Mouse (Mus musculus) heart, postnatal 0 days (tissue): Measurements from ENCODE around the gene Socs5. TPM values are rescaled to one million over a fixed set of nuclear protein-coding genes. Genes with fewer than 3 reads are reported as not detected.

Experiments
- ATAC-seq: fragments of 200-750 bp; cut with Nextera tagmentation; 2 replicates; pipeline ENCODE4 v1.8.0; 2017; ENCODE audit warnings: low read depth, moderate number of reproducible peaks, moderate library complexity; ENCODE audit not compliant: insufficient read depth
- DNase-seq: peaks from one replicate; pipeline ENCODE4 v3.0.0-alpha.2; 2016; ENCODE audit warnings: low spot score
- H3K27ac ChIP-seq: fragments of 300-500 bp; sonication (generic); 2 replicates; pipeline ENCODE4 v1.5.1; 2014; ENCODE audit warnings: low read depth, mild to moderate bottlenecking
- H3K27me3 ChIP-seq: fragments of 300-500 bp; sonication (generic); 2 replicates; pipeline ENCODE4 v1.6.1; 2014; ENCODE audit warnings: low read length, mixed read lengths; ENCODE audit not compliant: control insufficient read depth, insufficient read depth
- H3K36me3 ChIP-seq: fragments of 300-500 bp; sonication (generic); replicated peaks from 2 replicates; pipeline ENCODE4 v1.6.1; 2014; ENCODE audit warnings: low read length, mixed read lengths; ENCODE audit not compliant: control insufficient read depth, insufficient read depth
- H3K4me1 ChIP-seq: fragments of 300-500 bp; sonication (generic); 2 replicates; pipeline ENCODE4 v1.6.1; 2014; ENCODE audit warnings: antibody characterized with exemption; ENCODE audit not compliant: control insufficient read depth, insufficient read depth
- H3K4me2 ChIP-seq: fragments of 300-500 bp; sonication (generic); 2 replicates; pipeline ENCODE4 v1.6.1; 2014; ENCODE audit warnings: low read depth, mild to moderate bottlenecking, low read length, moderate library complexity
- H3K4me3 ChIP-seq: fragments of 300-500 bp; sonication (generic); 2 replicates; pipeline ENCODE4 v1.5.1; 2014; ENCODE audit warnings: low read depth, low read length
- H3K9ac ChIP-seq: fragments of 300-500 bp; sonication (generic); replicated peaks from 2 replicates; pipeline ENCODE4 v1.6.1; 2014; ENCODE audit warnings: low read depth, low read length, mixed read lengths
- H3K9me3 ChIP-seq: fragments of 300-500 bp; sonication (generic); replicated peaks from 2 replicates; pipeline ENCODE4 v1.6.1; 2016; ENCODE audit warnings: low read length; ENCODE audit not compliant: control insufficient read depth
- CTCF ChIP-seq: IDR thresholded peaks from 2 replicates; pipeline ENCODE4 v1.5.1; 2016; ENCODE audit warnings: antibody characterized with exemption, control low read depth, low read depth
- EP300 ChIP-seq: IDR thresholded peaks from 2 replicates; pipeline ENCODE4 v1.6.1; 2016; ENCODE audit warnings: antibody characterized with exemption, low read depth
- WGBS: fragments of 180-500 bp; shearing (Covaris S2); extraction: QIAGEN DNeasy Blood & Tissue Kit; methylation state at CpG from one replicate; pipeline ENCODE4 v1.1.7; 2014; 5-methylcytosine and 5-hydroxymethylcytosine counted together
- polyA plus RNA-seq: library from polyadenylated mRNA; unstranded; fragments of >200 nt; fragmentation: Nextera tagmentation; extraction: Ambion mirVana; gene quantifications from 2 replicates; pipeline ENCODE4 v1.2.1, GENCODE M21; 2015
- total RNA-seq: library from RNA; depleted of rRNA; stranded (reverse); fragments of >200 nt; gene quantifications from 2 replicates; pipeline ENCODE4 v1.2.3, GENCODE M21; 2014; ENCODE audit warnings: low replicate concordance

Socs5 gene
- total and polyA plus RNA-seq, 2 experiments from 2014 or later = 7.9 to 17.7 TPM

- H3K27me3 ChIP-seq = no peaks in the 10 kb centered on the region
- ATAC-seq = no peak
- H3K27ac ChIP-seq = no peak overlapping the region
- no peak for TF ChIP-seq EP300
- TF ChIP-seq CTCF = no peak
- H3K4me3 ChIP-seq = no peak overlapping the region
- no peaks in the 10 kb centered on the region for H3K36me3 ChIP-seq
- no peak for DNase-seq
- no peaks in the 10 kb centered on the region for H3K4me1 ChIP-seq
- no peak overlapping the region for H3K4me2 ChIP-seq
- no peak overlapping the region for H3K9ac ChIP-seq
- WGBS = 84% methylated on average over 6 of the region's 6 CpGs
- no peaks in the 10 kb centered on the region for H3K9me3 ChIP-seq
Measured at GRCm38 (mm10) chr17:87085726-87086125, 21.8 kb upstream of the Socs5 start.

- no peak for ATAC-seq
- Histone ChIP-seq H3K4me3 (no peak overlapping the region), H3K4me2 (no peak overlapping the region), H3K9me3 (no peaks in the 10 kb centered on the region), H3K27ac (no peak overlapping the region), H3K27me3 (no peaks in the 10 kb centered on the region), H3K36me3 (no peaks in the 10 kb centered on the region), H3K9ac (no peak overlapping the region), H3K4me1 (peaks cover 10% of the 10 kb centered on the region)
- WGBS = 81% methylated on average over 7 of the region's 7 CpGs
- TF ChIP-seq EP300 (no peak), CTCF (no peak)
- no peak for DNase-seq
Measured at GRCm38 (mm10) chr17:87089296-87089695, 18.2 kb upstream of the Socs5 start.

GRCm38 (mm10) chr17:87093061-87093460 lies 14.4 kb upstream of the Socs5 start:
- 29% methylated on average over 5 of the region's 5 CpGs for WGBS
- H3K36me3 ChIP-seq = no peaks in the 10 kb centered on the region
- ATAC-seq (peak; percentile 58; the same call in 1 of the 2 replicates), DNase-seq (no peak)
- TF ChIP-seq CTCF (no peak), EP300 (no peak)
- peaks cover 10% of the 10 kb centered on the region for H3K4me1 ChIP-seq
- H3K4me3 ChIP-seq = no peak overlapping the region
- no peaks in the 10 kb centered on the region for H3K27me3 ChIP-seq
- H3K27ac ChIP-seq = no peak overlapping the region
- H3K9ac ChIP-seq = no peak overlapping the region
- H3K4me2 ChIP-seq = no peak overlapping the region
- no peaks in the 10 kb centered on the region for H3K9me3 ChIP-seq

GRCm38 (mm10) chr17:87096951-87097350 lies 10.5 kb upstream of the Socs5 start:
- Histone ChIP-seq H3K4me2 (no peak overlapping the region), H3K4me3 (no peak overlapping the region), H3K27ac (no peak overlapping the region), H3K36me3 (no peaks in the 10 kb centered on the region), H3K4me1 (peaks cover 10% of the 10 kb centered on the region), H3K27me3 (no peaks in the 10 kb centered on the region), H3K9me3 (no peaks in the 10 kb centered on the region), H3K9ac (no peak overlapping the region)
- no peak for ATAC-seq
- no peak for TF ChIP-seq EP300
- no peak for TF ChIP-seq CTCF
- DNase-seq = no peak
- WGBS = 49% methylated on average over 2 of the region's 2 CpGs

- no peak overlapping the region for H3K4me2 ChIP-seq
- H3K27me3 ChIP-seq = no peaks in the 10 kb centered on the region
- TF ChIP-seq CTCF (no peak), EP300 (no peak)
- ATAC-seq = no peak
- no peak overlapping the region for H3K4me3 ChIP-seq
- H3K4me1 ChIP-seq = peaks cover 10% of the 10 kb centered on the region
- no peak overlapping the region for H3K9ac ChIP-seq
- no peak for DNase-seq
- H3K36me3 ChIP-seq = no peaks in the 10 kb centered on the region
- WGBS = 82% methylated on average over 5 of the region's 5 CpGs
- no peak overlapping the region for H3K27ac ChIP-seq
- no peaks in the 10 kb centered on the region for H3K9me3 ChIP-seq
Measured at GRCm38 (mm10) chr17:87097576-87097975, 9.9 kb upstream of the Socs5 start.

- H3K4me2 ChIP-seq = no peak overlapping the region
- peaks cover 3% of the 10 kb centered on the region; the same call in 1 of the 2 replicates for H3K4me1 ChIP-seq
- 73% methylated on average over 4 of the region's 4 CpGs for WGBS
Measured at GRCm38 (mm10) chr17:87100947-87101346, 6.5 kb upstream of the Socs5 start.

More at GRCm38 (mm10) chr17:87100947-87101346, 6.5 kb upstream of the Socs5 start:
- no peak overlapping the region for H3K27ac ChIP-seq
- H3K9ac ChIP-seq = no peak overlapping the region
- no peaks in the 10 kb centered on the region for H3K27me3 ChIP-seq
- ATAC-seq = no peak
- no peaks in the 10 kb centered on the region for H3K9me3 ChIP-seq
- no peak overlapping the region for H3K4me3 ChIP-seq
- TF ChIP-seq CTCF = no peak
- no peak for TF ChIP-seq EP300
- no peak for DNase-seq
- no peaks in the 10 kb centered on the region for H3K36me3 ChIP-seq
